Mouse (Mus musculus) kidney, postnatal 10 days (tissue): ENCODE data around the gene Zranb1.

Experiments
- DNase-seq: peaks from one replicate; pipeline ENCODE4 v3.0.0; 2021; ENCODE audit warnings: mixed read lengths

Zranb1 gene

DNA sequence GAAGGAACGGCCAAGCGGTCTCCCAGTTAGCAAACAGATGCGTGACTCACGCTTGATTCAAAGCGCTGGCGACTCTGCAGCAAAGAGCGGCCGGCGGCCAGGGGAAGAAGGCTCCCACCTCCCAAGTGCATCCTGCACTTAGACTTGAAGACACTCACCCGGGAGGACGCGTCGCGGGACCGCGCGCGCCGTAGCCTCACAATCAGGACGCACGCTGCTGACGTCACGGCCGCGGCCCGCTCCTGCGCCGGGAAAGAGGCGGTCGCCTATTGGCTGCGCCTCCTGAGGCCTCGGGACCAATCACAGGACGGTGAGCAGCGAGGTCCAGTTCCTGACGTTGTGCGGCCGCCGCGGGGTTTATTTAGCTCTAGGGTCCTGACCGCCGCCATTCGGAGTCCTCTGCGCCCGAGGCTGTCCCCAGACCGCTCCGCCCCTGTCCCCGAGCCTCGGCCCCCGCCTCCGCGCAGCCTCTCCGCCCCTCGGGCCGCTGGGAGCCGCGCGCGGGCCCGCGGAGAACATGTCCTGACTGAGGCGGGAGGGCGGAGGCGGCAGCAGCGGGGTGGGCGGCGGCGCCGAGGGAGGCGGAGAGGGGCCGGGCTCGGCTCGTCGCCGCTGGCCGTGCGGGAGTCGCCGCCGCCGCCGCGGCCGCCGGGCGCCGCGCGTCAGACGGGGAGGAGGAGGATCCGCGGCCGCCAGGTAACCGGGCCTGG lies at the start of gene Zranb1:
Zranb1 (plus strand) TSS at position 293 of the 710 bp plus-strand sequence.
- DNase-seq = peak; percentile 99

DNA sequence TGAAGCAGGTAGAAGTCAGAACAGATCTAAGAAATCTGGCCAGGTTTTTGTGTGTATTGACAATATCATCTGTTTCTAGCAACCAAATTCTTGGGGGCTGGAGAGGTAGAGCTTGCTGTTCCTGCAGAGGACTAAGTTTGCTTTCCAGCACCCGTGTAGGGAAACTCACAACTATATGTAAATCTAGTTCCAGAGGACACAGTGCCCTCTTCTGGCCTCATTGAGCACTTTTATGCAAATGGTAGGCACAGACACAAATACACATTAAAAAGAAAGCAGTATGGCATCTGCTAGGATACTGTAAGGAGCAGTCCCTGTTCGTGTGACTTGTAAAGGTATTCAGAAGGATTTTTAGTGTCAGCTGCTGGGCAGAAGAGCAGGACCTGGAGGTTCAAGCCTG lies 48.6 kb upstream of the Zranb1 start:
- DNase-seq = no peak

DNA sequence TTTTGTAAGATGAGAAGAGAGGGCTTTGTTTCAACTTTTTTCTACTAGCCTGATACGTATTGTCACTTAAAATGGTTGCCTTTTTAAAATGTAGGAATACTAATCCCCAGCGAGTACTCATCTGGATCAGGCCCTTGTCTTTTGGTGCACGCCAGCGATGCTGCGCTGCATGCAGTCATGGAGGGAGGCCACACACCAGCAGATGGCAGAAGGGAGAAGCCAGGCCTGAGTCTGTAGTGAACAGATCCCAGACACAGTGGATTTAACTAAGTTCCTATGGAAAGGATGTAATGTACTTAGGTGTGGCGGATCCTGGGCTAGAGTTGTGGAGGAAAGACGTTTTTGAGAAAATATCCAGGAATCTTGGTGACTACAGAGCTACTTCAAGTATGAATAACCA lies 46.9 kb upstream of the Zranb1 start:
- DNase-seq = no peak

DNA sequence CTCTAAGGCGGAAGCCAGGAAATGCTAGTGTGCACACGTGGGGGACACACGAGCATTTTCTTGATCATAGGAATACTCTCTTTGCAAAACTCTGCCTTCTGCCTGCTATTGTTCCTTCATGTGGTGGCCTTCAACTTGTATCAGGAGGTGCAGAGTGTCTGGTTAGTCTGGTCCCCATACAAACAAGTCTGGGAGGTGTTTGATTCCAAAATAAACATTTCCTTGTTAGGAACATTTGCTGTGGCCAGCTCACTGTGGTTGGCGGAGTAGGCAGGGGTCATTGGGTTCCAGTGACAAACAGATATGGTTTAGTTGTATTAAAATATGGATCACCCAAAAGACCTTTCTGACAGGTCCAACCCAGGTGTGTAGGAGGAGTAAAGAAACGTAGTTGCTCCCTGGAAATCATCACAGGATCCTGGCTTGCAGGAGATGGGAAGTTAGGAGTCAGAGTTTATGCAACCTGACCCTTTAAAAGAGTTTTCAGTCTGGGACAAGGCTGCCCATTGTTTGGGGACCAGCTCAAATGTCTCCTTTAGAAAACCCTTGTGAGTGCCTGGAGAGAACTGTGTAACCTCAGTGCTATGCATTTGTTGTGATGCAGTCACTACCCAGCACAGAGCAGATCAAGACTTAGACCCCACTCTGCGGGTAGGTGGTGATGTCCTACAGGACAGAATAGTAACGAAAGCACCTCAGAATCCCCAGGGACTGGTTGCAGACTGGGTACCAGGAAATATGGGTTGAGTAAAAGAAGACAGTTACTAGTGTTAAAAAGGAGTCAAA lies 43.7 kb upstream of the Zranb1 start:
- no peak for DNase-seq

DNA sequence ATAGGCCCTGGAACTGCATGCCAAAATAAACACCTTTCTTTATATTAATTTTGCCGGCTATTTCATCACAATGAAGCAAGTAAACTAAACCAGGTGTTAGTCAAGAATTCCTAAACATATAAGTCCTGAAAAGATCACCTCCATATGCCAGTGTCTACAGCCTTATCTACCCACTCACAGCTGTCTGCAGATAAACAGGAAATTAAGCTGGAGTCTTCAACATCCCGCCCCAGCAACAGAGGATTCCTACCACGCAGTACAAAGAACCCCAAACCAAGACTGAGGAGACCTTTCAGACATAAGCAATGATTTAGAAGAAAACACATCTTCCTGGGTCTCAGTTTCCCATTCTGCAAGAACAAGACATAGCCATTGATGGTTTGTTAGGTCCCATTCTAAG lies 42.9 kb upstream of the Zranb1 start:
- DNase-seq = no peak

DNA sequence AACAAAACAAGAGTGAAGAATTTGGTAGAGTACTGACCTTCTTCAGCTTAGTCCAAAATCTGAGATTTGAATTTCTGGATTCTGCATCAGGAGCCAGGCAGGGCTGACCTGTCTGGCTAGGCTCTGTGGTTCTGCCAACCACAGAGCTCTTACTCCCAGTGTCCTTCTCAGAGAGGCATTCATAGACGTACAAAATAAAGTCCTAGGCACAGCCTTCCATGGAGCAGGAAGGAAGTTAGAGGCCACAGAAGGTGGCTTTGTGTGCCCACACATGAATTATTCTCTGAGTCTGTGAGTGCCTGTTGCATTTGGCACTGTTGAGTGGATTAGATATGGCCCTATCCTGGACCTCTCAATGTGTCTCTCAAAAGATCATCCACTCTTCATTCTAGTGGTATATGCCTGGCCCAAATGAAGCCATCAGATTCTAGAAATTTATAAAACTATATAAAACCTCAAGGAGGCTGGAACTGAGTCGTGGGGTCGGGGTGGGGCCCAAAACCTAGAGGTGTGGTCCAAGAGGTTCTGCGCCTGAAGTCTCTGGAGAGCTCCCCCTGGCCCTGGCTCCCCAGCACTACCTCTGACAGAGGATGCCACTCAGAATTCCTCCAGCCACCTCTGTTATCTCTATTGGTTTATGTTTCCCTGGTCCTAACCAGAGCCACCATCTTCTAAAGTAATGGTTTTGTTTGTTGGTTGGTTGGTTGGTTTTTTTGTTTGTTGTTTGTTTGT lies 42.3 kb upstream of the Zranb1 start:
- DNase-seq = no peak

DNA sequence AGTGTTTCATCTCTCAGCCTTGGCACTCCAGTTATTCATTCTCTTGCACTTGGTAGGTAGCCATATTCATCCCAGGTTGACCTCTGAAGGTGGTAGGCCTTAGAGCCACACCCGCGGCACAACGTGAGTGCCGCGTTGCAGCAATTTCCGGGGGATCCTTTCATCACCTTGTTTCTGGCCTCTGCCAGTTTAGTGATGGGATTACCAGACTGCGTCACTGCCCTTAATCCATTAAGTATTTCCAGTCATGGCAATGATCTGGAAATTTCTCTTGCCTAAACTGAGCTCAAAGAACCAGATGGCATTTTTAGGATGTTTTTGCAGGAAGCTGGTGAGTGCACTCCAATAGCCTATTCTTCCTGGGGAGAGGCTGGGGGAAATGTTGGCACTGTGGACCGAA lies 41.3 kb upstream of the Zranb1 start:
- no peak for DNase-seq

DNA sequence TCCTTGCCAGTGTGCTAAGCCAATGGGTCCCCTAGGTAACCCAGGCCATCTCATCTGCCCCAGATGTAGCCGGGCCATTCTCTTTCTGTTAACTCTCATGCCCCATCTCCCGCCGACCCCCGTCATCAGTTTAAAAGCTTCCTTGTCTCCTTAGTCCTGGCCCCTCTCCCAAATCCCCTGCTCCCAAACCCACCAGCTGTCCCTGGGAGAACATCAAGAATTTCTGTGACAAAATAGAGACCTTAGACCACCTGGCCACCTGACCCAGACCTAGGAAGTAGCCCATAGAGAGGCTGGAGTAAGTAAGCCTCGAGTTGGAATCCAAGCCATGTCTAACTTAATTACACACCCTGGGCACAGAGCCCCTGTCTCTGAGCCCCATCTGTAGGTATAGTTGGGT lies 40.7 kb upstream of the Zranb1 start:
- DNase-seq = no peak

DNA sequence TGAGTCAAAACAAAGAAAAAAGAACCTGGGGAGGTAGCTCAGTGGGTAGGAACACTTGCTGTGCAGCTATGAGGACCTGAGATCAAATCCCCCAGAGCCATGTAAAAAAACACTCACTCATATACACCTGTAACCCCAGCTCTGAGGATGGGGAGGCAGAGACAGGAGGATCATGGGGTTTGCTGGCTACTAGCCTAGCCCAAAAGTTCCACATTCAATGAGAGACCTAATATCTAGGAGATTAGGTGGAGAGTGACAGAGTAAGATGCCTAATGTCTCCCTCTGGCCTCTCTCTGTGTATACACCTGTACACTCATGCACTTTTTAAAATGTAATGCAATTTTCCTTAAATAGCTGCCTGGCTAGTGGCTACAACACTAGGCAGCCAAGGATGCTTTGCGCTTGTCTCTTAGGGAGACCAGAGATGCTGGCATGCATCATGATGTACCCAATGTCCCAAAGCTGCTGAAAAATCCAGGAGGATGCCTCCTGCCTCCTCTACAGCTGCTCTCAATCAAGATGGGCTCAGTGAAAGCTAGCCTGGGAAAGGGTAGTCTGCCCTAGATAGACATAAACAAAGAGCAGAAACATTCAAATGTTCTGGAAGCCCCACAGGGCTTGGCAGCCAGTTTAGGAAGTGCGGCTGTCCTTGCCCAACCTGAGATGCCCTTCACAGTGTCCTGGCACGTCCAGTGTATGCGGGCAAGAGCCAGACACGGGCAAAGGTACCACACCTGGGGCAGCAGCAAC lies 39.2 kb upstream of the Zranb1 start:
- no peak for DNase-seq

DNA sequence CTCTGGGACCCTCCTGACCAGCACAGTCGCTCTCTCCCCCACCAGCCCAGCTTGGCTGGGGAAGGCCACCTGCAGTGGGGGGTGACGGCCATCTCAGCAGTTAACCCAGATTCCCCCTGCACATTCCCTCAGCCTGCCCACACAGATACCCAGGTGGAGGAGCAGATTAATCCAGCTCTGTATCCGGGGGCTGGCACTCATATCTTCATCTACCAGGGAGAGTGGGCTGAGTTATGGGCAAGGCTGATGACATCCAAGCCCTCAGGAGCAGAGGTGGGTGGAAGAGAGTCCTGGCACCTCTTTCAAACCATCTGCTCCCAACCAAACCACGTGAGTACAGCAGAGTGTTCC lies 38.7 kb upstream of the Zranb1 start:
- no peak for DNase-seq

DNA sequence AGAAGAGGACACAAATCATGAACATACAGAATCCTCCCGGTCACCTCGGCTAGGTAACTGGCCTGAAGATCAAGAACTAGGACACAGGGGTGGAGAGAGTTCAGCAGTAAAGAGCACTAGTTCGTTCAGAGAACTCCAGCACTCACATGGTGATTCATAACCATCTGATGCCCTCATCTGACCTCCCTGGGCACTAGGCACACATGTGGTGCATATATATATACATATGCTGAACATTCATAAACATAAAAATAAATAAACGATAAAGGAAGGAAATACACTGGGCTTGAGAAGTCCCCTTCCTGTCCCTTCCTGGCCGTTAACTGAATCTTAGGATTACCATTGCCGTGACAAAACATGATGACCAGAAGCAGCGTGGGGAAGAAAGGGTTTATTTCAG lies 38.1 kb upstream of the Zranb1 start:
- no peak for DNase-seq

DNA sequence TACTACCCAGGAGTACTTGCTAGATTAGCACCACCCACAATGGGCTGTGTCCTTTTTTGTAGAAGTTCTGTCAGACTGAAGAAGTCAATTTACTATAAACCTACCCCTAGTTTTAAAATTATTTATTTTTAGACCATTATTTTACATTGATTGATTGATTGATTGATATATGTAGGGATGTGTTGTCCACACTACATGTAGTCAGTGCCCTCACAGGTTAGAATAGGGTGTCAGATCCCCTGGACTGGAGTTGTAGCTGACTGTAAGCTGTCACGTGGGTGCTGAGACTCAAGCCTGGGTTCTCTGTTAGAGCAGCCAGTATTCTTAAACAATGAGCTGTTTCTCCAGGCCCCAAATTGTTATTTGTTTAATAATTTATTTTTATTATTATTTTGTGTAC lies 37.6 kb upstream of the Zranb1 start:
- no peak for DNase-seq

DNA sequence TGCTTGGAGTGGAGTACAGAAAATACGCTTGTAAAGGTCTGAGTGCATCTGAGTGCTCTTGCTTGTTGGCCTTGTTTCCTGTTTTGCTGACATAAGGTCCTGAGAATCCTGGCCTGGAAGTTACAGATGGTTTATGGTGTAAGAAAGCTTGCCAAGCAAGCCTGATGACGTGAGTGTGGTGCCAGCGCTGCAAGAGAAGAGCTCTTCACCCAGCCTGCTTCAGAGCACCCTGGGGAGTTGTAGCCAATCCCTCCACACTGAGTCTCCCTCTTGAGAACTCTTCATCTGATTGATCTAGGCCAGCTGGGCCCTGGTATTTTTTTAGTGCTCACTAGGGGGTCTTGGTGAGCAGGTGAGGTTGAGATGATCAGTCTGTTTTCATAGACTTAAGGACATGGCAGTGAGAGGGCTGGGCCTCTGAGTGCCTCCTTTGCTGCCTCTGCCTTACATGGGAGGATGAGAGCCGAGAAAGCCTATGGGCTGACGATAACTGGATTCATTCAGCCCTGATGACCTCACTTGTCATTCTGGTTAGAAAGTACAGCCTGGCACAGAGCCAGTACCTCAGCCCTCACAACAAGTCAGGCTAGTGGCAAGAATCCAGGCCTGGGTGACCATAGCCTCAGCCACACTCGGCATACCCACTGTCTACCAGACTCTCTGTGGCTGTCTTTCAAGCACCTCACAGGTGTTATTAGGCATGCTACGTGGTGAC lies 35.9 kb upstream of the Zranb1 start:
- DNase-seq = peak; percentile 53

DNA sequence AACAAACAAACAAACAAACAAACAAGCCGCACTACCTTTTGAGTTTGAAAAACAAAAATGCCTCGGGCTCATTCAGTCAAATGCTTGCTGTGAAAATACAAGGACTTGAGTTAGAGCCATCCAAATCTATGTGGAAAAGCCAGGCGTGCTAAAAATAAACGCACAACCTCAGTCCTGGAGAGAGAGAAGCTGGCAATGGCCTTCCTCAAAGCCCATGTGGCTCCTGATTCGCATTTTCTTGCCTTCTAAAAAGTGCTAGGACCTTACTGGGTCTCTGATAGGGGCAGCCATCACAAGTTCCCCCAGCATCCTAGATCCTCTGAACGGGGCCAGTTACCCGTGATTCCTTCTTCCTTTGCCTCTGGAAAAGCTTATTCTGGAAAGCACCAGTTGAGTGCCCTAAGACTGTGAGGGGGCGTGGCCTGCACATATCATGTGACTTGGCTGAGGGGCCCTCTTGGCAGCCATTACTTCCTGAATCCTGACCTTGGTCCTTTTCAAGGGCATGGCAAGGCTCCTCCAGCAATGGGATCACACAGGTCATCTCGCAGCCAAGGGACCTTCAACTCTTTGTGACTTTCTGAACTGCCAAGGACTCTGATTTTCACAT lies 34.6 kb upstream of the Zranb1 start:
- DNase-seq = peak; percentile 51

DNA sequence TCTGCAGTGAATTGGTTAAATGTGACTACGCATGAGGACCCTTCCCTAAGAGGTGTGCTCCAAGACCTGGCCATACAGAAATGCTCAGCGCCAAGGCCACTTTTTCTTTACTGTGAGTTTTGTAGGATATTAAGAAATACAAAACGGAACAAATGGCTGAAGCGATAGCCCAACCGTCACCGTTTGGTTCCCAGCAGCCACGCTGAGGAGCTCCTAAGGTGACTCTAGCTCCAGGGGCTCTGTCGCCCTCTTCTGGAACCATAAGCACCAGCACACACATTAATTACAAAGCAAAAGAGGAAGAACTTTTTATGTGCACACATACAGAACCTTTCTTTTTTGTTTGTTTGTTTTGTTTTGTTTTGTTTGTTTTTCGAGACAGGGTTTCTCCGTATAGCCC lies 33.7 kb upstream of the Zranb1 start:
- DNase-seq = no peak

DNA sequence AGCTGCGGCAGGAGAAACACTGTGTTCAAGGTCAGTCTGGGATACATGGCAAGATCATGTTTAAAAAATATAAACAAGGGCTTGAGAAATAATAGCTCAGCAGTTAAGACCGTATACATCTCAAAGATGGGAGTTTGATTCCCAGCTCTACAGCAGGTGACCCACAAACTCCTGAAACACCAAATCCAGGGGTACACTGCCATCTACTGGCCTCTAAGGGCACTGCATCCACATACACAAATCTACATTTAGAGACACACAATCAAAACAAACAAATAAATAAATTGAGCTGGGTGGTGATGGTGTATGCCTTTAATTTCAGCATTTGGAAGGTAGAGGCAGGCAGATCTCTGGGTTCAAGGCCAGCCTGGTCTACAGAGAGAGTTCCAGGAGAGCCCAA lies 32.7 kb upstream of the Zranb1 start:
- peak; percentile 27 for DNase-seq

DNA sequence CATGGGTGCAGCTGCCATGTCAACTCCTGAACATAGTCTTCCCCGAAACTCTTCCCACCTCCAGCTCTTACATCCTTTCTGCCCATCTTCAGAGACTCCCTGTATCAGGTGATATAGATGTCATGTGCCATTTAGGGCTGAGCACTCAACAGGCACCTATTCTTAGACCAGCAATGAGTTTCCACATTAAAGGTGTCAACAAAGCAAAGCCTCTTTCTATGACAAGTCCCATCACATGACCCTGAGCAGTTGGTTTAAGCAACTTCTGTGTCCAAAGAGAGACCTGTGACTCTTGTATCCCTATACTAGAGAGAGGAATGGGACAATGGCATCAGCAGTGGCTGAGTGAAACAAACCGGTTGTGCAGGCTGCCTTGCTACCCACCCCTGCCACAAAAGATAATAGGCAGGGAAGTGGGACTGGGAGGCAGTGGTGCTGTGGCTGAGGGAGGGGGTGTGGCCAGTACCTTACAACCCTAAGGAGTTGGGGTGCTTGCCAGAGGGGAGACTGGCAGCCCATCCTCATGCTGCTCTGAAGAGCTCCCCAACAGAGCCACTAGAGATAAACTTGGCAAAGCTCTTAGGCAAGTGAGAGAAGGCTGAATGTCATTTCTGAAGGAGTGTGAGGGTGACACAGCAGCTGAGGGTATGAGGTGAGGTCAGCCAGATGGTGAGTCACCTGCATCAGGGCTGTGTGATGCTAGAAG lies 30.0 kb upstream of the Zranb1 start:
- DNase-seq = no peak

DNA sequence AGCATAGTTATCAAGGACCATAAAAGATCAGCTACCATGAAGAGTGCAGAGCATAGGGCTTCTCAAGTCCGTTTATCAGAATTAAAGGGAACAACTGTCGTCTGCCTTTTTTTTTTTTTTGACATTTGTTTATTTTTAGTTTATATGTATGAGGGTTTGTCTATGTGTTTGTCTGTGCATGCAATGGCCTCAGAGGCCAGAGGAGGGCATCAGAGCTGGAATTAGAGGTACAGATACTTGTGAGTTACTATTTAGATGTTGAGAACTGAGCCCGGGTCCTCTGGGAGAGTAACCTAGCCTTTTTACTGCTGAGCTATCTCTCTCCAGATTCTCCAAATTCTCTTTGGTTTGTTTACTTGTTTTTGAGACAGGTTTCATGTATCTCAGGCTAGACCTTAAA lies 27.1 kb upstream of the Zranb1 start:
- no peak for DNase-seq

DNA sequence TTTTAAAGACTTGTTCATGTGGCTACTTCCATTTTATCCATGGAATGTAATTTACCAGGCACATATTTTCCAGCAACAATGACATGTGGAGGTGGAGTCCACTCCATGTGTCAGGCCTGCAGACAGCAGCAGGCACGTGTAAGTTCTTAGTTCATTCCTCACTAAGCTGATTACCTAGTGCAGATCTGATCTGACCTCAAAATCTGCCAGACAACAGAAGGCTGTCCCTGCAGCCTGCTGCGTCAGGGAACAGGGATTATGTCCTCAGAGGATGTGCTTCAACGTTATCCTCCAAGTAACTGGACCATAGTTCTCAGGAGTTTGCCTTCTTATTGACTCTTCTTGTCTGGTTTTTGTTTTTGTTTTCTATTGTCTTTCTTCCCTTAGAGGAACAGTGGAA lies 9.0 kb upstream of the Zranb1 start:
- no peak for DNase-seq

DNA sequence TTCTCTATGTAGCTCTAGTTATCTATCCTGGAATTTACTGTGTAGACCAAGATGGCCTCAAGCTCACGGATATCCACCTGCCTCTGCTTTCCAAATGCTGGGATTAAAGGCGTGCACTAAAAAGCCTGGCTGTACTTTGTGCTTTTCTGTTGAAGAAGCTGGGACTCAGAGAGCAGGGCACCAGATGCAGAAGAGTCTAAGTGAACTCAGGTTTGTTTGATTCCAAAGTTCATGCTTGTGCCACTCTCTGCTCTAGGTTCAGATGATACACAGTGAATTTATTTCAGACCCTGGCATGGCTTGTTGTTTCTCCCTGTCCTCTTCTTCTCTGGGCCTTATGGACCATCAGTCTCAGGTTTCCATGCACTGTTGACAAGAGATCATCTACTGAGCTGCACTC lies 5.7 kb upstream of the Zranb1 start:
- DNase-seq = no peak

DNA sequence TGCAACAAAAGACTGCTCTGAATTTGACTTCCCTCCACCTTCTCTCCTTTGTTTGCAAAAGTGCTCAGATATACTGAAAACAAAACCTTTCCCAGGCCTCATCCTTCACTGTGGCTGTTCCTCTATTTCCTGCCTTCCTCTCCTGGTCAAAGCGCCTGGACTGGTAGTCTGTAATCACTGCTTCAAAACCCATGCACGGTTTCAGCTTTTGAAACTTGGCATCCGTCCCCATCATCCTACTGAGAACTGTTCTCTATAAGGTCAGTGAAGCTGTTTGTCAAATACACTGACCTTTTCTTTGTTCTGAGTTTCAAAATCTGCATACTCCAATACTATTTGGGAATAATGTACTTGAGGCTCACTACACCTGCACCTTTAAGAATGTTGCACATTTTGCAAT lies 3.7 kb upstream of the Zranb1 start:
- DNase-seq = no peak

DNA sequence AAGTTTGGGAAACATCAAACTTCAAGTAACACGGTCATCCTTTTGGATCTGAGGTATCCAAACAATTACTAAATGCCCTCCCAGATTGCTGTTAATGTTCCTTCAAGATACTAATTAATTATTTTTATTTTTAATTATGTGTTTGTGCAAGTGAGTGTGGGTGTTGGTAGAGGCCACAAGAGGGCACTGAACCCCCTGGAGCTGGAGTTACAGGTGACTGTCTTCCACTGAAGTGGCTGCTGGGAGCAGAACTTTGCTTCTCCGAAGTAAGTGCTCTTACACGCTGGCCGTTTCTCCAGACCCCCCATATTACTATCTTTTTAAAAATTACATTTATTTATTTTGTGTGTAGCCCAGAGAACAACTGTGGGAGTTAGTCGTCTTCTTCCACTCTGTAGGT lies 887 bp upstream of the Zranb1 start:
- no peak for DNase-seq
